Mouse (Mus musculus) heart, adult 2 months (tissue): Measurements from ENCODE around the gene Pdzrn3.

Source experiments
- CTCF ChIP-seq: fragments of 200-600 bp; IDR thresholded peaks from 2 replicates; pipeline ENCODE4 v1.8.1; 2022; ENCODE audit warnings: antibody characterized with exemption, mild to moderate bottlenecking, moderate library complexity
- POLR2A ChIP-seq: fragments of 200-500 bp; IDR thresholded peaks from 2 replicates; pipeline ENCODE4 v1.6.1; 2011; ENCODE audit warnings: mild to moderate bottlenecking, low read depth, low read length, control low read depth; ENCODE audit not compliant: insufficient read depth

GRCm38 (mm10) chr6:101186887-101187286 is 190.8 kb downstream of the Pdzrn3 start:
- no peak for TF ChIP-seq CTCF
- no peak for TF ChIP-seq POLR2A
